Mouse (Mus musculus) cerebral cortex, adult 2 months (tissue): ENCODE measurements around the gene Sarnp.

Source experiments
- WGBS: fragments of 180-500 bp; shearing (Covaris S2); methylation state at CpG from one replicate; pipeline ENCODE4 v1.1.7; 2018; 5-methylcytosine and 5-hydroxymethylcytosine counted together

Gene Sarnp

DNA sequence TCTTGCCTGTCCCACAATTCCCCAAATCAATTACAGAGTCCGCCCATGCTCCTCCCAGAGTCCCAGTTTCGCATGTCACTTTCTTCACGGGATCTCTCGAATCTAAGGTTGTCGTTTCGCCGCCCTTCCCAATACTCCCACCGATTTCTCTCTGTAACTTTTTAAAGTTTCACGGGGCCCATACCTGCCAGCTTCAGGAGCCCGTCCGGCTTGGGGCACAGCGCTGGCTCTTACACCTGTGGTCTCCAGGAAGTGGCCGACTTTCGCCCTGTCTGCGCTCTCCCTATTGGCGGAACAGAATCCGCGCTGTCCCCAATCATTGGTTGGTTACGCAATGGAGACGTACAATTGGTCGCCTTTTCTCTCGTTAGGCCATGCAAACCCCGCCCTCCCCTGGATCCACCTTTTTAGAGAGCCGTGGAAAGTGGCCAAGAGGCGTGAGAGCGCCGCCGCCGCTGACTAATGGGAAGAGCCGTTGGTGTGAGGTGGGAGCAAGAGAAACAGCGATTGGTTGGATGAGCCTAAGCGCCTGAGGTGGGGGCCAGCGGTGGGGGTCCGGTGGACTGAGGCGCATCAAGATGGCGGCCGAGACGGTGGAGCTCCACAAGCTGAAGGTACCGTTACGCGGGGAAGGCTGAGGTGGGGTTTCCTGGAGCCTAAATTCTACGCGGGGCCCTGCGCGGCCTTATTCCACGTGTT lies 4.4 kb downstream of the Sarnp start, which contains the start of gene Ormdl2:
TSS of gene Ormdl2 (minus strand) at position 288 of the 699 bp plus-strand sequence.
- WGBS: under 1% methylated on average over 46 of the region's 46 CpGs

DNA sequence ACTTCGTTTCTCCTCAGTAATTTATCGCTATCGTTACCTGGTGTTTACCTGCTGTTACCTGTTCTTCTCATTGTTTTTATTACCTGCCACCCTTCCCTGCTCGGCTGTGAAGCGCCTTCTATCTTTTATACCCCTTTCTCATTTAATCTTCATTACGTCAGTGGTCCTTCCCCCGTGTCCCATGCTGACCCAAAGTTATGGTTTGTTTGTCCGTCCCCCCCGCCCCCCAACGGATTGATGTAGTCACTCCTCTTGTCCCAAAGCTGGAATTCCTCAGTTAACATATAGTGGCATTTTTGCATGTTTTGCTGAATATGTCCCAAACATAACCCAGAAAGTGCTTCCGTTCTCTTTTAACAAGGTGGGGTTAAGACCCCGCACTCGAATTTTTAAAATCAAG lies 5.0 kb downstream of the Sarnp start:
- 2% methylated on average over 13 of the region's 13 CpGs for WGBS

DNA sequence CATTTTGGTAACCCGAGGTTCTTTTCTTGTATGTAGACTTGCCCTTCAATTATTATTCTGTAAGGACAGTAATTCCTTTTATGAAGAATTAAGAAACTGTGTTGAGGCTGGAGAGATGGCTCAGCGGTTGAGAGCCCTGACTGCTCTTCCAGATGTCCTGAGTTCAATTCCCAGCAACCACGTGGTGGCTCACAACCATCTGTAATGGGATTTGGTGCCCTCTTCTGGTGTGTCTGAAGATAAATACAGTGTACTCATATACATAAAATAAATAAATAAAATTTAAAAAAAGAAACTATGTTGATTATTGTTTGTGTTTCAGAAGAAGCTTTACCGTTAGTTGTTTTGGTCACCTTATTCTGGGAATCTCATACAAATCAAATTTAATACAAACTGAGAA lies 6.0 kb downstream of the Sarnp start:
- 62% methylated on average over 4 of the region's 4 CpGs for WGBS

DNA sequence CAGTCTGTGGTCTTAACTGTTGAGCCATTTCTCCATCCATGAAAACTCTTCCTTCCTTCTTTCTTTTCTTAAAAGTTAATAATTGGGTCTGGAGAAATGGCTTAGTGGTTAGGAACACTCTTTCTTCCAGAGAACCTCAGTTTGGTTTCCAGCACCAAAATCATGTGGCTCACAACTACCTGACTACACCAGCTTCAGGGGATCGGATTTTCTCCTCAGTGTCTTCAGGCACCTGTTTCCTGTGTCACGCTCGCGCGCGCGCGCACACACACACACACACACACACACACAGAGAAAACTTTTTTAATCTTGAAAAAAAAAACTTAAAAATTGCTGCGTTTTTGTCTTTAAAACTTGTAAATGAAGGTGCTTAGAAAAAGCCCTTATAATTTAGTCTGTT lies 6.7 kb downstream of the Sarnp start:
- 95% methylated on average over 9 of the region's 9 CpGs for WGBS

DNA sequence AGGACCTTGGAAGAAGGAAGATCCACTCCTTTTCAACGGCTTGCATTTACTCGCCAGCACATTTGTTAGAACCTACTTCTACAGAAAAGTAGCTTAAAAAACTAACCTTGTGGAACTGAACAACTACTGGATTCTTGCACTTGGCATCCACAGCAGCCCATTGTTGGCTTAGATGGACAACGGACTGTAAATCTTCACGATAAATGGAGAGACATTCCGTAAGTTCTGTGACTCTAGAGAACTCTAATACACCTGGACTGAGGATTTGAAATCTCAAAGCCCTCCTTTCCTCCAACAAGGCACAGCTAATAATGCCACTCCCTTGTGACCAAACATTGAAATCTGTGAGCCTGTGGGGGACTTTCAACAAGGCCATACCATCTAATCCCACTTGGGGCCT lies 26.1 kb downstream of the Sarnp start:
- 94% methylated on average over 5 of the region's 5 CpGs for WGBS

DNA sequence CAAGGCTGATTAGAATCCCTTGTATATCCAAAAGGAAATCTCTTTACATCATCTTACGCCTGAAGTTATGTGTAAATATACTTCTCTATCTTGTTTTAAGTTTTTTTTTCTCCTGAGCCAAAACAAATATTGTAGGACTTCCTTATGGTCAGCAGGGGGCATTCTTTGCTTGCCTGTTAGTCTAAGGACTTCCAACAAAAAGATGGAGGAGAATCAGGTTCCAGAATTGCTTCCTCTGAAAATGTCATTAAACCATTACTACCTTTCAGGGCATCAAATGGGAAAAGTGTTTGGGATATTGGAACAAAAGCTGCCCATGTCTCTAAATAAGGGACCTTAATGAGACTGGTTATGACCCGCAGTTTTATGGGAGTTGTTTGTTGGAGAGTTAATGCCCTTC lies 28.4 kb downstream of the Sarnp start:
- WGBS: 44% methylated on average over 2 of the region's 2 CpGs

DNA sequence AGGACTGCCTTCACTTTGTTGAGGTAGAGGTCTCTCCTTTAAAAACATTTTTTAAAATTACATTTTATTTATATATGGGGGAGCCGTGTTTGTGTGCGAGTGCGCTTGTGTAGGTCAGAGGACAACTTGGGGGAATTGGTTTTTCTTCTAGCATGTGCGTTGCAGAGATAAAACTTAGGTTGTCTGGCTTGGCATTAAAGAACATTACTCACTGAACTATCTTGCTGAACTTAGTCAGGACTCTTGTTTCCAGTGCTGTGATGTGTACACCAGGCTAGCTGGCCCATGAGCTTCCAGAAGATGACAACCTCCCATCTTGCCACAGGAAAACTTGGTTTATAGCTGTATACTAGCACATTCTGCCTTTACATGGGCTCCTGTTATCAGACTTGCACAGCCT lies 29.5 kb downstream of the Sarnp start:
- 93% methylated on average over 4 of the region's 4 CpGs for WGBS

DNA sequence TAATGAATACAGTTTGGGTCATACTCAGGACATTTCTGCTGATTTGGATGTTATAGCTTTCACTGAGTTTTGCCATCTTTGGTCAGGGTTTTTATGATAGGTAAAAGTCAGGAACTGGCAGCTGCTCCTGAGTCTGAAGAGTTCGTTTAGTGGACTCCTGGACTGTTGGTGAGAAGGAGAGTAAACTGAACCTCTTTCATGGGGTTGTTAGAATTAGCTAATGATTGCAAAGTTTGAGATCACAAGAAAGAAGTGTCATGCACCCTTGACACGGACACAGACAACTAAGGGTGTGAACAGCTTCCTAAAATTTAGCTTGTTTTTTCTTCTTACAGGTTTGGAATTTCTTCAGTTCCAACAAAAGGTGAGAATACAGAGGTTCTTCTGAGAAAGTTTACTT lies 31.3 kb downstream of the Sarnp start:
- 82% methylated on average over 2 of the region's 2 CpGs for WGBS

DNA sequence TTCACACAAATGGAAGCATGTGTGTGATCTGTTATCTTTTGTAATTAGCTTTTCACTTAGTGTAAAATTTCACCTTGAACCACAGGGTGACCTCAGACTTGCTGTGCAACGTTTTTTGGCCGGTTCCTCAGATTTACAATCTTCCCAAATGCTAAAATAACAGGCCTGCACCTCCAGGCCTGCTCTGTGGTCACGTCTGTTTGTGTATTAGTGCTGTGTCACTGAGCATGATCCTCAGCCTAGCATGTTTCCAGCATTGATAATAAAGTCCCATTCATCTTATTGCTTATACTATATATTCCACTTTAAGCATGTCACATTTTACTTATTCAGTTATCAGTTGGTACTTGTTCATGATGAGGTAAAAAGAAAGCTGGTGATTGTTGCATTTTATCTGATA lies 33.2 kb downstream of the Sarnp start:
- 80% methylated on average over 3 of the region's 3 CpGs for WGBS

DNA sequence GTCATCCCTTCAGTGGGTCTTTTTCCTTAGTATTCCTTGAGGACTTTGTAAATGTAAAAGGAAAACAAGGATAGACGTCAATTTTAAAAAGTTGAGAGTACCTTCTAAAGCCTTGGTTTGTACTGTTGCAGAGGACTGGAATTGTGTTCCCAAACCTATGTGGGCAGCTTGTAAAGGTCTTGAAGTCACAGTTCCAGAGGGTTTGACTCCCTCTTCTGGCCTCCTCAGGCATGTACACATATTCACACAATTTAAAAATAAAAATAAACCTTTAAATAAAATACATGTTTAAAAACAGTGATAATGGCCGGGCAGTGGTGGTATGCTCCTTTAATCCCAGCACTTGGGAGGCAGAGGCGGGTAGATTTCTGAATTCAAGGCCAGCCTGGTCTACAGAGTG lies 48.9 kb downstream of the Sarnp start:
- WGBS: 73% methylated on average over 3 of the region's 3 CpGs

DNA sequence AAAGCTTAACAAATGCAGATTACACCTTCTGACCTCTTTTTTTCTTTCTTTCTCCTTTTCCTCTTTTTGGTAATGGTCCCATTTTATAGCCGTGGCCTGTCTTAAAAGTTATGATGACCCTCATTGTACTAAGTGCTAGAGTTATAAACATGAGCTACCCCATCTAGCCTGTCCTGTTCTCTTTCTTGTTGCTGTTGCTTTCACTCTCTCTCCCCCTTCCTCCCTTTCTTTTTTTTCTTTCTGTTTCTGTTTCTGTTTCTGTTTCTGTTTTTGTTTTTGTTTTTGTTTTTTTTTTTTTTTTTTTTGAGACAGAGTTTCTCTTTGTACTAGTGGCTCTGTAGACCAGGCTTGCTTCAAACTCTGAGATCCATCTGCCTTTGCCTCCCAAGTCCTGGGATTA lies 49.4 kb downstream of the Sarnp start:
- WGBS: 77% methylated on average over 1 of the region's 1 CpGs

DNA sequence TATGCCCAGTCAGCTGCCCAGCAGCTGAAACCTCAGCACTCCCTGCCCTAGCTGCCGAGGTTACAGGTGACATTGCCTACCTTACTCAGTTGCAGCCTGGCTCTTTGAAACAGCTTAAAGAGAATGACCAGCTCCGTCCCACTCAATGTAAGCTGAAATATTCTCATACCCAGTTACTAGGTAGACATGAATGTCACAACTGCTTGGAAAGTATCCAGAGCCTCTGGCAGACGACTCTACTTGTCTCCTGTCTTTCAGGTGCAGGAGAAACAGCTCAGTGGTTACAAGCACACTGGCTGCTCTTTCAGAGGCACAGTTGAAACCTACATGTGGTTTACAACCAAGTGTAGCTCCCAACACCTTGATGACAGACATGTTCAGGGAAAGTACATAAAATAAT lies 53.2 kb downstream of the Sarnp start:
- WGBS: 80% methylated on average over 3 of the region's 3 CpGs

DNA sequence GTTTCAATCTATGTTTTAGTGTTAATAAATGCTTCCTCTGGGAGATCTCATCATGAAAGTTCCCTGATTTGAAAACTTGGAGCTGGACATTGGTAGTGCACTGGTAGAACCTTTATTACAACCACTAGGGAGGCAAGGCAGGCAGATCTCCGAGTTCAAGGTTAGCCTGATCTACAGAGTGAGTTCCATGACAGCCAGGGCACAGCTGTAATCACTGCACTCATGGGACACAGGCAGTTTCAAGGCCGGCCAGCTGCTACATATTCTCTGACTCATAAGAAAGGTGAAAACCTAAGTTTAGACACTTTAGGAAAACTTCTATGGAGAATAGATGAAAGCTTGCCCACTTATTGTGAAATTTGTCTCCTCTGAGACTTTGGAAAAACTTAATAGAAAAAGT lies 61.7 kb downstream of the Sarnp start:
- 89% methylated on average over 2 of the region's 2 CpGs for WGBS

DNA sequence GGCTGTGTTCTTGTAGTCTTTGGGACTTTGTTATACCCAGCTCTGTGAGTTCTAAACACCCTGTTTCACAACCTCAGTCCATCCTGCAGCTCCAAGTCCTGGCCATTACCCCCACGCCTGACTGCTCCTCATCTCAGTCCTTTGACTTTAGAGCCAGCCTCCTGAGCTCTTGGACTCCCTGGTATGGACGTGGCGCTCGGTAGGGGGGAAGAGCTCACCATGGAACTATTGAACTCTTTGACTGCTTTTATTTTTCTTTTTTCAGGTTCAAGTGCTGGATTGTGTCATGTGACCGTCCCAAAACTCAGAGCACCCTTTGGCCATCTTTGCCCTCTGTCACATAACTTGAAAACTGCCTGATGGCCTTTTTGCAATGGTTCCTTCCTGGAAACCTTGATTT lies 64.9 kb downstream of the Sarnp start:
- 87% methylated on average over 5 of the region's 5 CpGs for WGBS

DNA sequence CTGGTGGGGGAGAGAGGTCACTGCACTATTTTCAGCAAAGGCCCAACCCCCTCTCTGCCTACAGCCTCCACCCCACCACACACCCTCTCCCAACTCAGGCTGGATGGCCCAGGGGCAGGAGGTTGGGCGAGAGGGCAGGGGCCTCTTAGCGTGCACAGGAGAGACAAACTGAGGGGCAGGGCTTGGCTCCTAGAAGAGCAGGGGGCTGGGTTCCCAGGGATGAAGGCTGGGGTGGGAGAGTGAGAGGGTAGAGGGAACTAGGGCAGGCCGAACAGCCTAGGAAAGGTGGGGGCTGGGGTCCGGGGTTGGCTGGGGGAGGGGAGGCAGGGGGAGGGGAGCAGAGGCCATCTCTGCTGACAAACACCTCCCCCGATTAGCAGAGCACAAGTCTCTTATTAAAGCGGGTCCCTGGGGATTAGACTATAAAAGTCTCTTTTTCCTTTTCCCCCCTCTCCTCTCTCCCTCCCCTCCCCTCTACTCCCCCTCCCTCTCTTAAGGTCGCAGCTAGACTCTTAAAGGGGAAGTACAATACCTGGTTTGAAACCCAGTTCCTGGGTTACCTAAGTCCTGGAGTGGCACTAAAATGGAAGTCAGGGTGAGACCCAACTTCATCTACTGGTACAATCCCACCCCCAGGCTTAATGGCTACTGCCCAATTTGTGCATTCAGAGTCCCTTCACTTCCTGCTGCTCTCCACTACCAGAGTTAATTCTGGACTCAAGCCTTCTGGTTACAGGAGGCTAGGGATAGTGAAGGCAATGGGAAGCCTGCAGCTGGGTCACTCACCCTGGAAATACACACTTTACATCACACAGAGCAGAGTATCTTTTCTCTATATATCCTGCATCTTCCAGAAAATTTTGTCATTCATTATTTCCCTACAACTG lies 72.1 kb downstream of the Sarnp start:
- WGBS: 13% methylated on average over 7 of the region's 7 CpGs

DNA sequence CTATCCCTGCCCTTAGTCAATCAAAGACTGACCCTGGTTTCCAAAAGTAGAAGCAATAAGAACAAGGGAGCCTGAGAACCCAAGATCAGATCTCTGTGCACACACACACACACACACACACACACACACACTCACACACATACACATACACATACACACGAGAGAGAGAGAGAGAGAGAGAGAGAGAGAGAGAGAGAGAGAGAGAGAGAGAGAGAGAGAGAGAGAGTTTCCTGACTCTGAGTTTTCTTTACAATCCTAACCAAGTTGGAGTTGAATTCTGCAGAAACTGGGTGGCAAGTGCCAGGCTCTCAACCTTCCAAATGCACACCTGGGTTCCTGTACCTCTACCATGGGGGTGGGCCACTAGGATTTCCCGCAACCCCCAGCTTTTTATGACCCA lies 72.7 kb downstream of the Sarnp start:
- 61% methylated on average over 1 of the region's 2 CpGs for WGBS

DNA sequence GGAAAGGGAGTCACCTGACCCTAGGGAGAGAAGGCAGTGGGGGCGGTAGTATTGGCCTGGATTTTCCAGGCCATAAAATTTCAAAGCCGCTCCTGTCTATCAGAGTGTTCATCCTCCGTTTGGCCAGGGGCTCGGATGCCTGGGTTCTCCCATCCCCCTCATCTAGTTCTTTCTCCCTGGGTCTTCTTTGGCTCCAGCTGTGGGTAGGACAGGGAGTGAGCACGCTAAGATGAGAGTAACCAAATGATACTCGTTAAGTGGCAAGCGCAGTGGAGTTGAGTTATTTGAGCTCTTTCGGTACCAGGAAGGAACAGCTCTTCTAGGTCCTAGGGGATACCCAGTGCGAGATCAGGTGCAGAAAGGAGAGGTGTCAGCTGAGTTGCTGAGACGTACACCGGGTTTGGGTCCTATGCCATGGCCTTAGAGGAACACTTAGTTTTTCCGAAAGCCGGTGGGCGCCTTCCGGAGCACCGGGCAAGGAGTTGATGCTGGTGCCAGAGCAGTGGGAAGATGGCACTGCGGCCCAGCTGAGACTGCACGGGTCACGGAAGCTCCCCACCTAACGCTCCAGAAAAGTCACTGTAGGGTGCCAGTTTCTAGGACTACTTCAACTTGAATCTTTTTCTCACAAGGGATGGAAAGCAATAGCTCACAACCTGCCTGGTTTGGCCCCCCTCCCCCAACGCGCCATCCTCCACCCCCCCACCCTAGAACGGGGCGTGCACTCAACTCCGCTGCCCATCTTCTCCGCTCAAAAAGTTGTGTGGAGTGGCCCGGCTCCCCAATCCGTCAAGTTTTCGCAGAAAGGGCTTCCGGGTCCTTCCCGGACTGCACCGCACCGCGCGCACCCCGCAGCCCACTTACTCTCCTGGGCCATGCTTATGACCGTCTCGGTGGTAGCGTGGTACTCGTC lies 73.5 kb downstream of the Sarnp start:
- WGBS: 3% methylated on average over 40 of the region's 40 CpGs

DNA sequence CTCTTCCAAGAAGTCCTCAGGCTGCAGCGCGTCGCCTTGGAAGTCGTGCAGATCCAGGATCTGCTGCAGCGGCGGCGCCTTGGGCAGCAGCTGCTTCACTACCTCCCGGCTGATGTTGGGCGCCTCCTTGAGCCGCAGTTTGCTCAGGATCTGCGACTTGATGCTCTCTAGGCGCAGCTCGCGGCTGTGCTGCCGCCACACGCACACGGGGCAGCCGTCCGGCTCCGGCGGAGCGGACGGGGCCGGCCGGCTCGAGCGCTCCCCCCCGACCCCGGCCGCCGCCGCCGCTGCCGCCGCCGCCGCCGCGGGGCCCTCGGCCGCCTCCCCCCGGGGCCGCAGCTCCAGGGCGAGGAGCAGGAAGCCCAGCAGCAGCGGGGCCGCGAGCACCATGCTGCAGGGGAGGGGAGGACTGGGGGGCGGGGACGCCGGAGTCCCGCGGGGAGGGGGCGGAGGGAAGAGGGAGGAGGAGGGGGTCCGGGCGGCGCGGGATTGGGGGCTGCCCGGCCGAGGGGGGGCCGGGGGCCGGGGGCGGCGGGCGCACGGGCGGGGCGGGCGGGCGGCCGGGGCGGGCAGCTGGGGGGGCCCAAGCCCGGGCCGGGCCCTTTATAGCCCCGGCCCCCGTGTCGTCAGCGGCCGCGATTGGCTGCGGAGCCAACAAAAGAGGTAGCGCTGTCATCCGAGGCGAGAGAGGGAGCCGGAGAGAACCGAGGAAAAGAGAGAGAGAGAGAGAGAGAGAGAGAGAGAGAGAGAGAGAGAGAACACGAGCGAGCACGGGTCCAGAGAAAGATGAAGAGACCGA lies 74.4 kb downstream of the Sarnp start, which contains the start of gene Gdf11:
TSS of gene Gdf11 (minus strand) at position 423 of the 799 bp plus-strand sequence.
- WGBS: under 1% methylated on average over 71 of the region's 89 CpGs

DNA sequence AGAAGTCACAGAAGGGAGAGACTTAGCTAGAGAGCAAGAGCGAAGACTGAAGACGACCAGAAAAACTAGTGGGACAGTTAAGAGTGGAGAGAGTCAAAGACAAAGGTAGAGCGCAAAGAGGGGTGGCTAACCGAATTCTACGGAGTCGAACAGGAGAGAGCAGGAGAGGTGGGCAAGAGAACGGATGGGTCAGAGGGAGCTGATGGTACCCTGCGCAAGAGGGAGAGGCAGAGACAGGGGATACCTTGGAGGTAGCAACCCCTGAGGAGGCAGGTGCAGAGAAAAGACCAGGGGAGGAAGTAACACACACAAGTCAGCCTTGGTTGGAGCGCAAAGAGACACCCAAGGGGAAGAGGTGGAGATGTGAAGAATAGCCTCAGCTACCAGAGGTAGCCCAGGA lies 75.1 kb downstream of the Sarnp start:
- 16% methylated on average over 9 of the region's 9 CpGs for WGBS

DNA sequence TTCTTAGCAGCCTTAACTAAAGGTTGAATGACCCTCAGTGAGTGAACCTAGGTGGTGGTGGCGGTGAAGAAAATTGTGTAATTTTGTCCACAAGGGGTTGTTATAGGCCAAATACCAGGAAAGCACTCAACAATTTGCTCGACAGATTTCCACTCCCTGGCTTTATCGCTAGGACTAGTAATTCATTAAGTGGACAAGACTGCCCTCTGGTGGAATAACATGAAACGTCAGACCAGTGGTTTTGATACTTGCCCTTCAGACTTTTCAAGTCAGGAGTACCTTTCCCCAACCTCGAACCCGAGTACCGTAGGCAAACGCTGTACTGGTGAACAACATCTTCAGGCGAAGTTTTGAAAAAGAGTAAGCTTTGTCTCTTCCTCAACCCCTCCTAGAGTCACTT lies 78.3 kb downstream of the Sarnp start:
- under 1% methylated on average over 9 of the region's 9 CpGs for WGBS
